Mouse (Mus musculus) ES-Bruce4 (cell line): ENCODE data around the gene H2-DMa.

Experiments
- CTCF ChIP-seq: IDR thresholded peaks from one replicate; pipeline ENCODE4 v1.8.1; 2011; ENCODE audit warnings: low read depth, low read length
- EP300 ChIP-seq: IDR thresholded peaks from 2 replicates; pipeline ENCODE4 v1.6.1; 2011; ENCODE audit warnings: low read depth, low read length; ENCODE audit not compliant: insufficient read depth

DNA sequence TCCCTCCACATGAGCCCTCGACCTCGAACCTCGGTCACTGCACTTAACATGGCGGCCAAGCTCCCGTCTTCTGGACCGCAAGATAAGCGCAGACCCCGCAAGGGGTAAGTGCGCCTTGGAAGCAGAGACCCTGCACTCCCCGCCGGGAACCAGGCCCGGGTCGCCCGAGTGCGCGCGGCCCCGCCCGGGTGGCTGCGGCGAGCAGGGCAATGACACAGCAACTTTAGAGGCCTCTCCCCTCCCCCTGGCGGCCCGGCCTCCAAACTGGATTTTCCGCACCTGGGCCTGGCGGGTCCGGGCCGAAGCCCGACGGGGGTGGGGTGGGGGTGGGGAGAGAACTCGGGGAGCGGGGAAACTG, 1.5 kb downstream of the H2-DMa start:
- TF ChIP-seq CTCF (no peak), EP300 (no peak; the same call in 1 of the 2 replicates)
